Mouse (Mus musculus) hindbrain, embryonic 11.5 days (tissue): ENCODE data around the gene Wdtc1. TPM values are rescaled to one million over a fixed set of nuclear protein-coding genes. Genes with fewer than 3 reads are reported as not detected.

ENCODE experiments used
- ATAC-seq: fragments of 200-750 bp; cut with Nextera tagmentation; 2 replicates; pipeline ENCODE4 v1.8.0; 2017; ENCODE audit warnings: mild to moderate bottlenecking, moderate TSS enrichment, moderate library complexity; ENCODE audit not compliant: low FRiP score
- DNase-seq: peaks from one replicate; pipeline ENCODE4 v3.0.0-alpha.2; 2015; ENCODE audit warnings: low spot score
- H3K27ac ChIP-seq: fragments of 300-500 bp; sonication (generic); 2 replicates; pipeline ENCODE4 v1.5.1; 2014; ENCODE audit warnings: mild to moderate bottlenecking, low read depth, low read length
- H3K27me3 ChIP-seq: fragments of 300-500 bp; sonication (generic); 2 replicates; pipeline ENCODE4 v1.6.1; 2014; ENCODE audit warnings: mild to moderate bottlenecking, low read length, moderate library complexity, mixed read lengths; ENCODE audit not compliant: control insufficient read depth, insufficient read depth
- H3K36me3 ChIP-seq: fragments of 300-500 bp; sonication (generic); 2 replicates; pipeline ENCODE4 v1.6.1; 2014; ENCODE audit warnings: mild to moderate bottlenecking, low read length, moderate library complexity, mixed read lengths; ENCODE audit not compliant: control insufficient read depth, insufficient read depth
- H3K4me1 ChIP-seq: fragments of 300-500 bp; sonication (generic); replicated peaks from 2 replicates; pipeline ENCODE4 v1.6.1; 2014; ENCODE audit warnings: low read length, mixed read lengths; ENCODE audit not compliant: control insufficient read depth, insufficient read depth
- H3K4me2 ChIP-seq: fragments of 300-500 bp; sonication (generic); replicated peaks from 2 replicates; pipeline ENCODE4 v1.6.1; 2014; ENCODE audit warnings: mild to moderate bottlenecking, low read depth, low read length
- H3K4me3 ChIP-seq: fragments of 300-500 bp; sonication (generic); 2 replicates; pipeline ENCODE4 v1.5.1; 2014; ENCODE audit warnings: low read depth, low read length
- H3K9ac ChIP-seq: fragments of 300-500 bp; sonication (generic); 2 replicates; pipeline ENCODE4 v1.6.1; 2014; ENCODE audit warnings: low read depth, low read length
- H3K9me3 ChIP-seq: fragments of 300-500 bp; sonication (generic); 2 replicates; pipeline ENCODE4 v1.6.1; 2016; ENCODE audit warnings: low read length; ENCODE audit not compliant: control insufficient read depth
- WGBS: fragments of 180-500 bp; shearing (Covaris S2); extraction: QIAGEN DNeasy Blood & Tissue Kit; methylation state at CpG from one replicate; pipeline ENCODE4 v1.1.7; 2014; 5-methylcytosine and 5-hydroxymethylcytosine counted together
- polyA plus RNA-seq: library from polyadenylated mRNA; unstranded; fragments of >200 nt; fragmentation: Nextera tagmentation; extraction: Ambion mirVana; gene quantifications from 2 replicates; pipeline ENCODE4 v1.2.1, GENCODE M21; 2014

Wdtc1 gene
- polyA plus RNA-seq, 1 experiment from 2014 or later: 23.4 TPM

DNA sequence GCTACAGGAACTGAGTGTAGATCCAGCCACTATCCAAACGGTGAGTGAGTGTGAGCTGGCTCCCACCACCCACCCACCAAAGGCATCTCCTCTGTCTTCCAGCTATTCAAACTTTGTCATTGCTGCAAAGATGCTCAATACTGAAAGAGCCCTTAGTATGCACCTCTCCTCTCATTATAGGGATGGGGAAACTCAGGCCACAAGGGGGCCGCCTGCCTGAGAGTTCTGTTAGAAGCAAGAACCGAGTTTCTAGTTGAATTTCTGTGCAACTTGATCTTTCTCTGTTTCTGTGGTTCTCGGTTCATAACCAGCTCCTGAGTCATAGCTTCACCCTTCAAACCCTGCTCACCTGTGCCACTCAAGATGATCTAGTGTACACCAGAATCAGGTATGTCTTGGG lies 101.2 kb downstream of the Wdtc1 start:
- no peak overlapping the region for H3K4me3 ChIP-seq
- peaks cover 7% of the 10 kb centered on the region; the same call in 1 of the 2 replicates for H3K4me1 ChIP-seq
- no peak overlapping the region for H3K9ac ChIP-seq
- 37% methylated on average over 4 of the region's 4 CpGs for WGBS
- no peaks in the 10 kb centered on the region for H3K9me3 ChIP-seq
- no peaks in the 10 kb centered on the region for H3K36me3 ChIP-seq
- H3K27me3 ChIP-seq: peaks cover 55% of the 10 kb centered on the region
- no peak overlapping the region for H3K27ac ChIP-seq
- DNase-seq (no peak), ATAC-seq (no peak)
- no peak overlapping the region for H3K4me2 ChIP-seq

DNA sequence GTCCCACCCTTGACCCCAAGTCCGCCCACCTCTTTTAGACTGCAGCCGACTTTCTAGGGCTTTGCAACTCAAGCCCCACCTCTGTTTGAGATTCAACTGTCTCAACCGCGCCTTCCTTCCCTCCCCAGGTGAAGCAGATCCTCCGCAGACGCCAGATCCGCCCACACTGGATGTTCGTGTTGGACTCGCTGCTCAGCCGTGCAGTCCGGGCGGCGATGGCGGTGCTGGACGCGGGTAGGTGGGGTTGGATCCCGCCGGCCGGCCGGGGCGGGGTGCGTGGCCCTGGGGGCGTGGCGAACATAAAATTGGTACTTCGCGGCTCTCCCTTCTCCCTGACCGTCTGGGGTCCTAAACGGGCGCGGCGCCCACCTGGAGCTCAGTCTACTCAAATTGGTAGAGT lies 102.1 kb downstream of the Wdtc1 start:
- Histone ChIP-seq H3K4me3 (peak overlapping the region; percentile 32), H3K27ac (no peak overlapping the region), H3K27me3 (peaks cover 52% of the 10 kb centered on the region), H3K4me1 (peaks cover 7% of the 10 kb centered on the region; the same call in 1 of the 2 replicates), H3K36me3 (no peaks in the 10 kb centered on the region), H3K9ac (peak overlapping the region; percentile 42; the same call in 1 of the 2 replicates), H3K4me2 (peak overlapping the region; percentile 46), H3K9me3 (no peaks in the 10 kb centered on the region)
- no peak for ATAC-seq
- DNase-seq: peak; percentile 38
- 2% methylated on average over 30 of the region's 31 CpGs for WGBS

DNA sequence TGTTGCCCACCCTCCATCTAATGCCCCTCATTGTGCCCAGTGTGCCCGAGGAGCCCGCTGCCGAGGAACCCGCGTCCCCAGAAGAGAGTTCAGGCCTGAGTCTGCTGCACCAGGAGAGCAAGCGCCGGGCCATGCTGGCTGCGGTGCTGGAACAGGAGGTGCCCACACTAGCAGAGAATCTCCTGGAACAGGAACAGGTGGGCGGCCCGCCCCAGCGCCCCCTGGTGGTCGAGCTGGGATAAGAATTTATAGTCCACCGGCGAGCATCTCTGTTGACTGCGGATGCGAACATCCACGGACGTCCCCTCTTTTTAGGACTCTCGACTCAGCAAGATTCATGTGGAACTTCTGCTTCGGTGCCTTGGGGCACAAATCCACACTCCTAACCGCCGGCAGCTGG lies 102.7 kb downstream of the Wdtc1 start:
- whole genome bisulfite sequencing: 4% methylated on average over 22 of the region's 22 CpGs
- DNase-seq: peak; percentile 84
- Histone ChIP-seq H3K27me3 (peaks cover 51% of the 10 kb centered on the region), H3K27ac (no peak overlapping the region), H3K9me3 (no peaks in the 10 kb centered on the region), H3K4me2 (peak overlapping the region; percentile 46), H3K9ac (peak overlapping the region; percentile 42; the same call in 1 of the 2 replicates), H3K36me3 (no peaks in the 10 kb centered on the region), H3K4me3 (peak overlapping the region; percentile 32), H3K4me1 (peaks cover 7% of the 10 kb centered on the region; the same call in 1 of the 2 replicates)
- ATAC-seq: no peak

DNA sequence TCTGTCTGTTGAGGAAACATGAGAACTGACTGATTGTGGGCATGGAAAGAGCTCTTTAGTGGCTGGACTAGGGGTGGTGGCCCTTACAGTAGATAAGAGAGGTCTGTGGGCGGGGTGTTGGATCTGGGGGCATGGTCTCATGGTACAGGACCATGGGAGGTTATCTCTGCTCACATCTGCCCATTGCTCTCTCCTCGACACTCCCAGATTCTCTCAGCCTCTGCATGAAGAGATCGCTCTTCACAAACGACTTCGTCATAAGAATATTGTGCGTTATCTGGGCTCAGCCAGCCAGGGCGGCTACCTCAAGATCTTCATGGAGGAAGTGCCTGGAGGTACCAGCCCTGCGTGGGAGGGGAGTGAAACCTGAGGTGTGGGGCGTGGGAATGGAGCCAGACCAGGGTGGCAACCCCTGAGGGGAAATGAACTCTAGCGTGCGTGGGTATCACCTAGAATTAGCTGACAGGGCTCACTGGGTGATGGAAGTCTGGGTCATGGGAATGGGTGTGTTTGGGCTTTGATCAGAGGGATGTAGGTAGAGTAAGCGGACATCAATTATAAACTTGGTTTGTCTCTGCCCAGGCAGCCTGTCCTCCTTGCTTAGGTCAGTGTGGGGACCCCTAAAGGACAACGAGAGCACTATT lies 105.4 kb downstream of the Wdtc1 start:
- DNase-seq (no peak), ATAC-seq (no peak)
- 80% methylated on average over 13 of the region's 13 CpGs for WGBS
- Histone ChIP-seq H3K9me3 (no peaks in the 10 kb centered on the region), H3K4me2 (no peak overlapping the region), H3K27me3 (peaks cover 50% of the 10 kb centered on the region), H3K9ac (no peak overlapping the region), H3K36me3 (no peaks in the 10 kb centered on the region), H3K4me1 (peaks cover 7% of the 10 kb centered on the region; the same call in 1 of the 2 replicates), H3K27ac (no peak overlapping the region), H3K4me3 (no peak overlapping the region)

DNA sequence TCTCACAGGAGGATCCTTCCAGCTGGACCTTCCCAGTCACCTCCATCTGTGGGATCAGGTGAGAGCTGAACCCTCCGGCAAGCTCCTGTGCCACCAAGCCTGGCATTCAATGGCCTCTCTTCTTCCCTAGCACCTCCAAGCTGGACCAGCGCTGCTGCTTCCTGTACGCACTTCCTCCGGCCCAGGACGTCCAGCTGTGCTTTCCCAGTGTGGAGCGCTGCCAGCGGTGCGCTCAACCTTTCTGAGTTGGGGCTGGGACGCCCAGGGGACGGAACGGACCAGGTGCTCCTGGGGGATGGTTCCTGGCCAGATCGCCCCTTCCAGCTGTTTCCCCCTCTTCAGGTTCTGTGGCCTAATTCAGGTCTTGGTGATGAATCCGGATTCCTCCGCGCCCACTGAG lies 106.2 kb downstream of the Wdtc1 start:
- no peak for DNase-seq
- no peak overlapping the region for H3K9ac ChIP-seq
- H3K36me3 ChIP-seq: no peaks in the 10 kb centered on the region
- H3K4me2 ChIP-seq: no peak overlapping the region
- no peak overlapping the region for H3K27ac ChIP-seq
- H3K4me1 ChIP-seq: peaks cover 7% of the 10 kb centered on the region; the same call in 1 of the 2 replicates
- peaks cover 53% of the 10 kb centered on the region for H3K27me3 ChIP-seq
- no peak for ATAC-seq
- H3K9me3 ChIP-seq: no peaks in the 10 kb centered on the region
- 35% methylated on average over 15 of the region's 15 CpGs for WGBS
- no peak overlapping the region for H3K4me3 ChIP-seq

DNA sequence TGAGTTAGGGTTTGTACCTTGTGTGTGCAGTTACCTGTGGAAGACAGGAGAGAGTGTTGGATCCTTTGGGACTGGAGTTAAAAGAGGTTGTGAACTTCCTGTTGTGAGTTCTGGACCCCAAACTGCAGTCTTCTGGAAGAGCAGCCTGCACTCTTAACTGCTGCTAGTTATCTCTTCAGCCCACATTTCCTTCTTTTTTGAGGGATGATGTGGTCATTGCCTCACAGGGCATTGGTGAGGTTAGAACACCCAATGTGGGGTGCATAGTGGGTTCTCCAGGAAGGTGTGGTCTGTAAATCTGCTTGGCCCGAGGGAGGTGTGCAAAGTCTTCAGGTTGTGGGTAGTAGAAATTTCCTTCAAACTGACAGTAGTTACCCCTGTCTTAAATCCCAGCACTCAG lies 109.0 kb downstream of the Wdtc1 start:
- H3K4me2 ChIP-seq: no peak overlapping the region
- no peak overlapping the region for H3K27ac ChIP-seq
- no peaks in the 10 kb centered on the region for H3K36me3 ChIP-seq
- H3K4me1 ChIP-seq: no peaks in the 10 kb centered on the region
- 81% methylated on average over 1 of the region's 1 CpGs for WGBS
- ATAC-seq (no peak), DNase-seq (no peak)
- no peak overlapping the region for H3K4me3 ChIP-seq
- no peaks in the 10 kb centered on the region for H3K9me3 ChIP-seq
- no peak overlapping the region for H3K9ac ChIP-seq
- peaks cover 38% of the 10 kb centered on the region for H3K27me3 ChIP-seq

DNA sequence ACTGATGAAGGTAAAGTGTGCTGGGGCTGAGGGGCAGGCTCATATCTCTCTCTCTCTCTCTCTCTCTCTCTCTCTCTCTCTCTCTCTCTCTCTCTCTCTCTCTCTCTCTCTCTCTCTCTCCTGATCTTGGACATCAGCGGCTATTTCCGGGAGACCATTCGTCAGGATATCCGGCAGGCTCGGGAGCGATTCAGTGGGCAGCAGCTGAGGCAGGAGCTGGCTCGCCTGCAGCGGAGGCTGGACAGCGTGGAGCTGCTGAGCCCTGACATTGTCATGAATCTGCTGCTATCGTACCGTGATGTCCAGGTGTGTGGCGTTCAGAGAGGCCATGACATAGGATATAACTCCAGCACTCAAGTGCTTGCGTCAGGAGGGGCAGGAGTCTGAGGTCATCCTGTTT lies 109.7 kb downstream of the Wdtc1 start:
- no peak for ATAC-seq
- Histone ChIP-seq H3K36me3 (no peaks in the 10 kb centered on the region), H3K4me1 (no peaks in the 10 kb centered on the region), H3K4me2 (no peak overlapping the region), H3K9ac (no peak overlapping the region), H3K9me3 (no peaks in the 10 kb centered on the region), H3K27me3 (peaks cover 37% of the 10 kb centered on the region), H3K27ac (no peak overlapping the region), H3K4me3 (no peak overlapping the region)
- 48% methylated on average over 13 of the region's 13 CpGs for WGBS
- DNase-seq: no peak

DNA sequence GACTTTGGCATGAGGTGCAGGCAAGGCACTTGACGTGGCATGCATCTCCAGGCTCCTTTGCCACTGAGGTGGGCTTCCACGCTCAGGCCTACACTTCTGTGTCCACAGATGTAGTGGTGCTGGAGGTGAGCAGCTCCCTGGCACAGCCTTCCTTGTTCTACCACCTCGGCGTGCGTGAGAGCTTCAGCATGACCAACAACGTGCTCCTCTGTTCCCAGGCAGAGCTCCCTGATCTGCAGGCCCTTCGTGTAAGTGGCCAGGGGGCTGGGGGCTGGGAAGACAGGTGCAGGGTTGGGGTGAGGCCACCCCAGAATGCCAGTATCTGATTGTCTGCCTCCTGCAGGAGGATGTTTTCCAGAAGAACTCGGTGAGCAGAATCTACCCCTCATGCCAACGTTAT lies 110.6 kb downstream of the Wdtc1 start:
- Histone ChIP-seq H3K27ac (no peak overlapping the region), H3K27me3 (peaks cover 34% of the 10 kb centered on the region), H3K4me1 (no peaks in the 10 kb centered on the region), H3K4me2 (no peak overlapping the region), H3K9ac (no peak overlapping the region), H3K9me3 (no peaks in the 10 kb centered on the region), H3K4me3 (no peak overlapping the region), H3K36me3 (no peaks in the 10 kb centered on the region)
- ATAC-seq: no peak
- 42% methylated on average over 9 of the region's 9 CpGs for whole genome bisulfite sequencing
- no peak for DNase-seq
